Mouse (Mus musculus): ENCODE measurements at regions not wholly inside any gene's neighbourhood (a gene's known extent, or its start where the extent isn't known, plus 50 kb on each side); places are given as distances from the start of the nearest gene placed in this dataset.
"Not testable (repeated sequence)": the region's sequence is repeated elsewhere in the genome, so short reads cannot be mapped to it uniquely, and the experiment has no call there.

GRCm38 (mm10) chr4:31343312-31344248 lies 620.3 kb upstream of the Map3k7 start:
- WGBS, result 64% methylated on average over 5 of the region's 5 CpGs
- ATAC-seq (replicated peaks; ENCODE audit: insufficient number of reproducible peaks, insufficient read depth, low FRiP score, low read depth), result no peak

GRCm38 (mm10) chr4:31354046-31354445 lies 609.9 kb upstream of the Map3k7 start:
- not testable (repeated sequence) for H3K27ac ChIP-seq; H3K4me1 ChIP-seq (replicated peaks); H3K4me3 ChIP-seq; ATAC-seq (replicated peaks; ENCODE audit: insufficient number of reproducible peaks, insufficient read depth, low FRiP score, low read depth); H3K27me3 ChIP-seq; H3K4me2 ChIP-seq; H3K9me3 ChIP-seq (replicated peaks); H3K36me3 ChIP-seq; H3K9ac ChIP-seq
- 81% methylated on average over 3 of the region's 3 CpGs for WGBS

More at GRCm38 (mm10) chr4:31343312-31344248, 620.3 kb upstream of the Map3k7 start:
- no peak overlapping the region for H3K4me3 ChIP-seq
- H3K36me3 ChIP-seq, result no peaks in the 10 kb centered on the region
- H3K9me3 ChIP-seq (replicated peaks), result no peaks in the 10 kb centered on the region
- H3K27me3 ChIP-seq, result no peaks in the 10 kb centered on the region
- H3K27ac ChIP-seq, result no peak overlapping the region
- H3K4me2 ChIP-seq, result no peak overlapping the region
- no peak overlapping the region for H3K9ac ChIP-seq
- H3K4me1 ChIP-seq (replicated peaks), result no peaks in the 10 kb centered on the region

- Histone ChIP-seq H3K36me3 (no peaks in the 10 kb centered on the region), H3K4me1 (replicated peaks) (no peaks in the 10 kb centered on the region), H3K4me2 (no peak overlapping the region), H3K27ac (no peak overlapping the region), H3K27me3 (no peaks in the 10 kb centered on the region), H3K4me3 (no peak overlapping the region), H3K9ac (no peak overlapping the region), H3K9me3 (replicated peaks) (no peaks in the 10 kb centered on the region)
- ATAC-seq (replicated peaks; ENCODE audit: insufficient number of reproducible peaks, insufficient read depth, low FRiP score, low read depth), result no peak
- 76% methylated on average over 2 of the region's 2 CpGs for WGBS
These were observed 608.9 kb upstream of the Map3k7 start for GRCm38 (mm10) chr4:31354953-31355352.

- no peak overlapping the region for H3K27ac ChIP-seq
- 50% methylated on average over 1 of the region's 1 CpGs for WGBS
- no peaks in the 10 kb centered on the region for H3K4me1 ChIP-seq (replicated peaks)
- no peak overlapping the region for H3K4me3 ChIP-seq
- H3K9ac ChIP-seq, result no peak overlapping the region
- H3K36me3 ChIP-seq, result no peaks in the 10 kb centered on the region
- no peaks in the 10 kb centered on the region for H3K9me3 ChIP-seq (replicated peaks)
- H3K27me3 ChIP-seq, result no peaks in the 10 kb centered on the region
- H3K4me2 ChIP-seq, result no peak overlapping the region
- ATAC-seq (replicated peaks; ENCODE audit: insufficient number of reproducible peaks, insufficient read depth, low FRiP score, low read depth), result no peak
These were observed 597.7 kb upstream of the Map3k7 start for GRCm38 (mm10) chr4:31366172-31366571.

GRCm38 (mm10) chr4:31367031-31367430 lies 596.9 kb upstream of the Map3k7 start:
- H3K4me1 ChIP-seq (replicated peaks), result no peaks in the 10 kb centered on the region
- no peaks in the 10 kb centered on the region for H3K9me3 ChIP-seq (replicated peaks)
- WGBS, result 75% methylated on average over 5 of the region's 5 CpGs
- H3K27me3 ChIP-seq, result no peaks in the 10 kb centered on the region
- no peak overlapping the region for H3K4me3 ChIP-seq
- H3K4me2 ChIP-seq, result no peak overlapping the region
- no peaks in the 10 kb centered on the region for H3K36me3 ChIP-seq
- ATAC-seq (replicated peaks; ENCODE audit: insufficient number of reproducible peaks, insufficient read depth, low FRiP score, low read depth), result no peak
- no peak overlapping the region for H3K9ac ChIP-seq
- no peak overlapping the region for H3K27ac ChIP-seq

GRCm38 (mm10) chr4:31370062-31370461 lies 593.8 kb upstream of the Map3k7 start:
- no peak for ATAC-seq (replicated peaks; ENCODE audit: insufficient number of reproducible peaks, insufficient read depth, low FRiP score, low read depth)
- H3K27me3 ChIP-seq, result no peaks in the 10 kb centered on the region
- H3K4me1 ChIP-seq (replicated peaks), result no peaks in the 10 kb centered on the region
- H3K9ac ChIP-seq, result no peak overlapping the region
- H3K4me2 ChIP-seq, result no peak overlapping the region
- H3K9me3 ChIP-seq (replicated peaks), result no peaks in the 10 kb centered on the region
- H3K36me3 ChIP-seq, result no peaks in the 10 kb centered on the region
- H3K27ac ChIP-seq, result no peak overlapping the region
- WGBS, result 71% methylated on average over 7 of the region's 7 CpGs
- H3K4me3 ChIP-seq, result no peak overlapping the region

GRCm38 (mm10) chr4:31381069-31381969 lies 582.6 kb upstream of the Map3k7 start:
- WGBS, result 88% methylated on average over 8 of the region's 8 CpGs
- H3K27me3 ChIP-seq, result no peaks in the 10 kb centered on the region
- no peak overlapping the region for H3K4me2 ChIP-seq
- no peaks in the 10 kb centered on the region for H3K4me1 ChIP-seq (replicated peaks)
- no peak for ATAC-seq (replicated peaks; ENCODE audit: insufficient number of reproducible peaks, insufficient read depth, low FRiP score, low read depth)
- no peak overlapping the region for H3K4me3 ChIP-seq
- no peak overlapping the region for H3K9ac ChIP-seq
- H3K36me3 ChIP-seq, result no peaks in the 10 kb centered on the region
- no peaks in the 10 kb centered on the region for H3K9me3 ChIP-seq (replicated peaks)
- H3K27ac ChIP-seq, result no peak overlapping the region

- 77% methylated on average over 4 of the region's 4 CpGs for whole genome bisulfite sequencing
- H3K4me3 ChIP-seq, result no peak overlapping the region
- no peaks in the 10 kb centered on the region for H3K9me3 ChIP-seq (replicated peaks)
- H3K4me2 ChIP-seq, result no peak overlapping the region
- no peaks in the 10 kb centered on the region for H3K27me3 ChIP-seq
- ATAC-seq (replicated peaks; ENCODE audit: insufficient number of reproducible peaks, insufficient read depth, low FRiP score, low read depth), result no peak
- H3K4me1 ChIP-seq (replicated peaks), result no peaks in the 10 kb centered on the region
- H3K9ac ChIP-seq, result no peak overlapping the region
- no peak overlapping the region for H3K27ac ChIP-seq
- no peaks in the 10 kb centered on the region for H3K36me3 ChIP-seq
These were observed 570.8 kb upstream of the Map3k7 start for GRCm38 (mm10) chr4:31392932-31393632.

- WGBS, result 54% methylated on average over 4 of the region's 4 CpGs
- no peak for ATAC-seq (replicated peaks; ENCODE audit: insufficient number of reproducible peaks, insufficient read depth, low FRiP score, low read depth)
- no peaks in the 10 kb centered on the region for H3K36me3 ChIP-seq
- H3K4me1 ChIP-seq (replicated peaks), result peaks cover 3% of the 10 kb centered on the region; the same call in 1 of the 2 replicates
- no peak overlapping the region for H3K27ac ChIP-seq
- no peak overlapping the region for H3K9ac ChIP-seq
- no peaks in the 10 kb centered on the region for H3K27me3 ChIP-seq
- H3K4me2 ChIP-seq, result no peak overlapping the region
- no peak overlapping the region for H3K4me3 ChIP-seq
- H3K9me3 ChIP-seq (replicated peaks), result no peaks in the 10 kb centered on the region
These were observed 568.4 kb upstream of the Map3k7 start for GRCm38 (mm10) chr4:31395538-31395937.

- no peaks in the 10 kb centered on the region for H3K36me3 ChIP-seq
- ATAC-seq (replicated peaks; ENCODE audit: insufficient number of reproducible peaks, insufficient read depth, low FRiP score, low read depth), result no peak
- no peak overlapping the region for H3K9ac ChIP-seq
- no peak overlapping the region for H3K4me2 ChIP-seq
- no peak overlapping the region for H3K4me3 ChIP-seq
- WGBS, result 63% methylated on average over 8 of the region's 8 CpGs
- no peaks in the 10 kb centered on the region for H3K27me3 ChIP-seq
- H3K4me1 ChIP-seq (replicated peaks), result peaks cover 18% of the 10 kb centered on the region
- no peaks in the 10 kb centered on the region for H3K9me3 ChIP-seq (replicated peaks)
- peak overlapping the region; percentile 74; the same call in 1 of the 2 replicates for H3K27ac ChIP-seq
These were observed 559.9 kb upstream of the Map3k7 start for GRCm38 (mm10) chr4:31403976-31404375.
